Mouse (Mus musculus) retina, adult 2 months (tissue): ENCODE measurements around the gene M6pr.
"Not testable (repeated sequence)": the region's sequence is repeated elsewhere in the genome, so short reads cannot be mapped to it uniquely, and the experiment has no call there.

Source experiments
- DNase-seq: peaks from one replicate; pipeline ENCODE4 v3.0.0-alpha.2; 2012; ENCODE audit warnings: low read depth, low spot score

The M6pr gene

DNA sequence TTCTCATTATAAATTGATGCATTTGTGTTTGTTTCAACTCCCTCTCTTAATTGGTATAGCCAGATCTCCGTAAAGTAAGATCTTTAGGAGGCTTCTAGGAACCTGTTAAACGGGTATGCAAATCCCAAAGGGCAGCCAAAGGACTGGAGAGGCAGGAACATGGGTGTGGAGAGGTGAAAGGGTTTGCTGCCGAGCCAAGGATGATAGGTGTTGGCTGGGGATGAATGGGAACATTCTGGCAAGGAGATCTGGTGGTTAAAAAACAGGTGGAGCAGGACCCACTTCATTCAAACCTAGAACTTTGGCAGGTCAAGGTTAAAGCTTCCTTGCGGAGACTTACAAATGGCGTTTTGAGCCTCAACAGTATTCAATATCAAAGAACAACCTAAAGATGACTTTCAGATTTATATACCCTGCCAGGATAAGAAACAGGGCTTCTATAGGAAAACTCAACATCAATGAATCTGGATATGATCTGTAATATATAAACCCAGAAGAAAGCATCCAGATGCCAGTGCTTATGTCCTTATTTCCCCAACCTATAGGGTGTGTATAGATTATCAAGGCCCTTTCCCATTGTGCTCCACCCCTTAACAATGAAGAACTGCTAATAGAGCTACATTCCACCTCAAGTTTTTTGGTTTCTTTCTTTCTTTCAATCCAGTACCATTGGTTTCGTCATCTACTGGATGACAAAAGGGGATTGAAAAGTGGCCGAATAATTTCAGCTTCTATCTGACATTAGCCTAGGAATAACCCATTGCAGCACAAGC is 32.7 kb downstream of the M6pr start:
- DNase-seq: no peak

- no peak for DNase-seq
These were observed 33.6 kb downstream of the M6pr start for GRCm38 (mm10) chr6:122342125-122342524.

DNA sequence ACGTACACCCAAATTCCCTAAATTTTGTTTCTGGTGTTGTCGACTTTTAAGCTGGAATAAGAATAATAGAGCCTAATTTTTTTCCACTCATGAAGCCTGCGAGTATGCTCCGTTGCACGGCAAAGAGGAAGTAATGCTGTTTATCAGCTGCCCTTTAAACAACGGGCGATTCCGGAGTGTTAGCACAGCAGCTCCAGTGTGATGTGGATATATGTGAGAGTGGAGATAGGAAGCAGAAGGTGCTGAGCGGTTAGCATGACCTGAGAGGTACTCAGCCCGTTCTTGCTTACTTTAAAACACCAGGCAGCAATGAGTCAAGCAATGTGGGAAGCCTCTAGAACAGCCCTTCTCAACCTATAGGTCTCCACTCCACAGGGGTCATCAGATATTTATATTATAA is 35.2 kb downstream of the M6pr start:
- no peak for DNase-seq

DNA sequence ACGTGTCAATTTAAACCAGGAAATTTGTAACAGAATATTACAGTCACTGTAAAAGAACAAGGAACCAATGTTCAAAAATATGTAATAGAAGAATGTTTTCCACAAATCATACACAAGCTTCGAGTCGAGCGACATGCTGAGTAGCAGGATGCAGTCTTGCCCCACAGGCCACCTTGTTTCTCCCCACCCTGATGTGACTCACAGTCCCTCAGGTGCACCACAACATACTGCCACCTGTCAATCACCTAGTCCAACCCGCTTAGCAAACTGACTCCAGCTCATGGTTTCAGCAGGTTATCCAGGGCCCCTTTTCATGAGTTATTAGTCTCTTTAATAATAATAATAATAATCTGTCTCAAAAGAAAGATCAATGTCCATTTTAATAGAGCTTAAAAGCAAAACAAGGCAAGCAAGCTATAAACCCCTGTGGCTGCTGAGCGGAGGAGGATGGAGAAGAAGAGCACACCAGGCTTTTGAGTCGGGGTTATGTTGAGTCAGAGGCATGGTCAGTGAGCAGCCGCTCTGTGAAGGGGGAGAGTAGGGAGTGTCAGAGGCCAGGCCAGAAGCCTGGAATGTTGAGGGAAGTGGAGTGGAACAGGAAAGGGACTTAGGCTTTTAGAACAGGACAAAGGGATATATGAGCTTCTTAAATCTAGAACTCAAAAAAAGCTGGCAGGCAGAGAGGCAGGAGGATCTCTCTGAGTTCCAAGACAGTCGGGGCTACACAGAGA is 36.0 kb downstream of the M6pr start:
- DNase-seq: no peak

DNA sequence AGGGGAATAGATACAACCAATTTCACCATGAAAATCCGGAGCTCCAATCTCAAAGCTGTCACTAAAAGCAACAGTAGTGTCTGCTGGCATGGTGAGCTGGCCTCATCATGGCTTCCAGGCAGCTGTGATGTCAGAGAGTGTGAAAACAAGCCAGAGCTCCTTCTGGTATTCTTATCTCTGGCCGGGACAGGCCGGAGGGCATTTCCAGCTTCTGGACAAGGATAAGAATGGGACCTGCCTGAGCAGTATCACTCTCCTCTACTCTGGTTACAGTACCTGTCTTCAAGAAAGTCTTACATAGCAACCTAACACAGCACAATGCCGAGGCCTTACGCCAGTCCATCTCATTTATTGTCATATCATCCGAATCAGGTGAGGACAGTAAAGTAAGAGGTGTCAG is 37.2 kb downstream of the M6pr start:
- no peak for DNase-seq

- no peak for DNase-seq
These were observed 37.9 kb downstream of the M6pr start for GRCm38 (mm10) chr6:122346399-122346798.

DNA sequence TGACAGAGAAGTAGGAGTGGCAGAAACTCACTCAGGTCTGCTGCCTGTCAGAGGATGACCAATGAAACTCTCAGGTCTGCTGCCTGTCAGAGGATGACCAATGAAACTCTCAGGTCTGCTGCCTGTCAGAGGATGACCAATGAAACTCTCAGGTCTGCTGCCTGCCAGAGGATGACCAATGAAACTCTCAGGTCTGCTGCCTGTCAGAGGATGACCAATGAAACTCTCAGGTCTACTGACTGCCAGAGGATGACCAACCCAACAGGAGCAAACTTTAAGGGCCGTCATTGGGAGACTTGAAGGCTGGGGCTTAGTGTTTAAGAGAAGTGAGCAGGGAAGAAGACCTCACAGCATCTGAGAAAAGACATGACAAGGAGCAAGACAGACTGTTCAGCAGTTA is 38.8 kb downstream of the M6pr start:
- not testable (repeated sequence) for DNase-seq

GRCm38 (mm10) chr6:122355909-122356308 is 47.4 kb downstream of the M6pr start:
- DNase-seq: no peak

- DNase-seq: no peak
These were observed 48.6 kb downstream of the M6pr start for GRCm38 (mm10) chr6:122357089-122357488.

- no peak for DNase-seq
These were observed 57.2 kb downstream of the M6pr start for GRCm38 (mm10) chr6:122365706-122366105.

DNA sequence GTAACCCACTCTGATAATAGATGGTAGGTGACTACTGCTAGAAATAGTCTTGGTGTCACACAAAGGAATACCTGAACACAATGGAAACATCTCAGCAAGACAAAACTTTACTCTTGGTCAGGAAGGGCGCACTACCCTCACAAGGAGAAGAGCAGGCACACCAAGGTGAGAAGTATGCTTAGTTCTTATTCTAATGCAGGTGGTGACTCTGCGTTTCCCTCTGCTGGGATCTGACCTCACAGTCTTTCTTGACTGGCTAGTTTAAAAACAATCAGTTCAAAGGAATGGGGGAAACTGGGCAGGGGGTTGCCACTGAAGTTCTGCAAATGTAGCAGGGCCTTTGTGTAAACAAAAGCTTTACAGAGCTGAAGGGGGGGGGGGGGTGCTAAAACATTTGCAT is 57.8 kb downstream of the M6pr start:
- DNase-seq: no peak

- DNase-seq: no peak
These were observed 58.5 kb downstream of the M6pr start for GRCm38 (mm10) chr6:122366976-122367375.
